Mouse (Mus musculus) kidney, embryonic 14.5 days (tissue): ENCODE data around the gene Esp23. TPM values are rescaled to one million over a fixed set of nuclear protein-coding genes. Genes with fewer than 3 reads are reported as not detected.
"Not testable (repeated sequence)": the region's sequence is repeated elsewhere in the genome, so short reads cannot be mapped to it uniquely, and the experiment has no call there.

Experiments used
- ATAC-seq: fragments of 200-750 bp; cut with Nextera tagmentation; 2 replicates; pipeline ENCODE4 v1.8.0; 2017; ENCODE audit warnings: moderate number of reproducible peaks, mild to moderate bottlenecking, moderate TSS enrichment, moderate library complexity; ENCODE audit not compliant: low FRiP score, low TSS enrichment
- H3K27ac ChIP-seq: fragments of 300-500 bp; sonication (generic); 2 replicates; pipeline ENCODE4 v1.5.1; 2014; ENCODE audit warnings: low read depth, mild to moderate bottlenecking, low read length, moderate library complexity, mixed read lengths
- H3K27me3 ChIP-seq: fragments of 300-500 bp; sonication (generic); 2 replicates; pipeline ENCODE4 v1.6.1; 2014; ENCODE audit warnings: mild to moderate bottlenecking, low read length; ENCODE audit not compliant: control insufficient read depth, insufficient read depth
- H3K36me3 ChIP-seq: fragments of 300-500 bp; sonication (generic); 2 replicates; pipeline ENCODE4 v1.6.1; 2014; ENCODE audit warnings: low read length, mixed read lengths; ENCODE audit not compliant: control insufficient read depth, insufficient read depth
- H3K4me1 ChIP-seq: fragments of 300-500 bp; sonication (generic); 2 replicates; pipeline ENCODE4 v1.6.1; 2014; ENCODE audit warnings: low read length, mixed read lengths; ENCODE audit not compliant: control insufficient read depth, insufficient read depth
- H3K4me2 ChIP-seq: fragments of 300-500 bp; sonication (generic); replicated peaks from 2 replicates; pipeline ENCODE4 v1.6.1; 2014; ENCODE audit warnings: low read depth, mild to moderate bottlenecking, low read length
- H3K4me3 ChIP-seq: fragments of 300-500 bp; sonication (generic); 2 replicates; pipeline ENCODE4 v1.5.1; 2014; ENCODE audit warnings: mild to moderate bottlenecking, low read length
- H3K9ac ChIP-seq: fragments of 300-500 bp; sonication (generic); 2 replicates; pipeline ENCODE4 v1.6.1; 2014; ENCODE audit warnings: low read depth, mild to moderate bottlenecking, low read length, moderate library complexity
- H3K9me3 ChIP-seq: fragments of 300-500 bp; sonication (generic); 2 replicates; pipeline ENCODE4 v1.6.1; 2016; ENCODE audit warnings: low read length; ENCODE audit not compliant: control insufficient read depth
- WGBS: fragments of 180-500 bp; shearing (Covaris S2); extraction: QIAGEN DNeasy Blood & Tissue Kit; methylation state at CpG from one replicate; pipeline ENCODE4 v1.1.7; 2014; 5-methylcytosine and 5-hydroxymethylcytosine counted together
- polyA plus RNA-seq: library from polyadenylated mRNA; unstranded; fragments of >200 nt; fragmentation: Nextera tagmentation; extraction: Ambion mirVana; gene quantifications from 2 replicates; pipeline ENCODE4 v1.2.1, GENCODE M21; 2014

The Esp23 gene
- polyA plus RNA-seq: not detected in 2 replicates

DNA sequence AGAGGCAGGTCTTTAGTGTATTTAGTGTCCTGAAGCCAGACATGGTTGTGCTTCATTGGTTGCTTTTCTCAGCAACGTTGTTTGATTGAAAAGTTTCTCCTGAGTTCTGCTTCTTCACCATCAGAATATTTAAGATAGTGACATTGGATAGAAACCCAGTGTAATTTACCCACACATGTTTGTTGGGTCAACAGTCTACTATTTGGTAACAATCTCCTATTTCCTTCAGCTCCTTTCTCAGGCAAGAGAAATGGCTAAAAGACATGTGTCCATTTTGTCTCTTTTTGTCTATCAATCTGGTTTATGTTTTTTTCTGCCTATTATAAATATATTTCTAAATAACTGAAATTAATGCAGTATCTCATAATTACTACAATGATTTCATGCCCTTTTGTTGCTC, at the start of gene Esp23:
Gene Esp23 (minus strand): TSS at position 101 of the 400 bp plus-strand sequence.
- H3K27ac ChIP-seq: no peak within 1 kb of the TSS
- H3K27me3 ChIP-seq: no peaks in the 10 kb centered on the region
- H3K9me3 ChIP-seq: no peaks in the 10 kb centered on the region; the same call in 1 of the 2 replicates
- H3K4me3 ChIP-seq: no peak within 1 kb of the TSS
- 58% methylated on average over 1 of the region's 1 CpGs for WGBS
- H3K9ac ChIP-seq: no peak within 1 kb of the TSS
- H3K4me1 ChIP-seq: no peaks in the 10 kb centered on the region
- no peak for ATAC-seq
- H3K4me2 ChIP-seq: no peak within 1 kb of the TSS
- no peaks in the 10 kb centered on the region for H3K36me3 ChIP-seq

DNA sequence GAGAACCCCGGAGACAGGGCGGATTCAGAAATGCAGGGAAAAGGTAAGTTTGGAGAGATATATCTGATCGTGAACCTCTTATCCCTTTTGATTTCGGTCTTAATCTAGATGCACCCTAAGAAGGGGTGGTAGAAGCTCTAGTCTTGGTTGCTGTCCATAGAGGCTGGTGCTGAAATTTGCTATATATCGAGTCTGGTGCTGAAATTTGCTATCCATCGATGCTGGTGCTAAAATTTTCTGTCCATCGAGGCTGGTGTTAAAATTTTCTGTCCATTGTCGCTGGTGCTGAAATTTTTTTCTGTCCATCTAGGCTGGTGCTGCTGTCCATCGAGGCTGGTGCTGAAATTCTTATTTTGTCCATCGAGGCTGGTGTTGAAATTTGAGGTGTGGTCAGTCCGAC, 30.3 kb upstream of the Esp23 start:
- not testable (repeated sequence) for H3K4me3 ChIP-seq, H3K27ac ChIP-seq, H3K4me1 ChIP-seq, H3K9ac ChIP-seq, H3K27me3 ChIP-seq, H3K36me3 ChIP-seq, H3K4me2 ChIP-seq, ATAC-seq
- H3K9me3 ChIP-seq: peaks cover 12% of the 10 kb centered on the region; the same call in 1 of the 2 replicates
- whole genome bisulfite sequencing: 71% methylated on average over 11 of the region's 11 CpGs

DNA sequence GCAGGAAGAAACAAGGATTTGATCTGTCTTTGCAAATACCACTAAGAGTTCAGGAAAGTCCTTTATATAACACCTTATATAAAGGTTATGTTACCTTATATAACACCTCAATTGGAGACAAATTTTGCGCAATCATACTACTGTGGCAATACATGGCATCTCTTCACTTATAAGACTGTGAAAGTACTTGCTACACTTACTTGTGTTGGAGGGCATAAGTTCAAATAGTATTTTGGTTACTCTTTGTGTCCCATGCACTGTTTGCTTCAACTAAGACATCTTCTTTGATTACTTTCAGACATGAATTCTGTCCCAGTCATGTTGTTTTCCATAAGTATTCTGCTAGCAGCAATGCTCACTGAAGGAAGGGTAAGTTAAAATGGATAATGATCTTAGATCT, 18.2 kb upstream of the Esp23 start, which contains the start of gene Esp22:
Gene Esp22 (plus strand): TSS at position 301 of the 400 bp plus-strand sequence.
- H3K4me3 ChIP-seq: no peak within 1 kb of the TSS
- peaks cover 3% of the 10 kb centered on the region; the same call in 1 of the 2 replicates for H3K9me3 ChIP-seq
- no peaks in the 10 kb centered on the region for H3K36me3 ChIP-seq
- H3K27me3 ChIP-seq: no peaks in the 10 kb centered on the region
- no peak within 1 kb of the TSS for H3K27ac ChIP-seq
- 97% methylated on average over 1 of the region's 1 CpGs for WGBS
- no peaks in the 10 kb centered on the region for H3K4me1 ChIP-seq
- H3K4me2 ChIP-seq: no peak within 1 kb of the TSS
- no peak within 1 kb of the TSS for H3K9ac ChIP-seq
- no peak for ATAC-seq

DNA sequence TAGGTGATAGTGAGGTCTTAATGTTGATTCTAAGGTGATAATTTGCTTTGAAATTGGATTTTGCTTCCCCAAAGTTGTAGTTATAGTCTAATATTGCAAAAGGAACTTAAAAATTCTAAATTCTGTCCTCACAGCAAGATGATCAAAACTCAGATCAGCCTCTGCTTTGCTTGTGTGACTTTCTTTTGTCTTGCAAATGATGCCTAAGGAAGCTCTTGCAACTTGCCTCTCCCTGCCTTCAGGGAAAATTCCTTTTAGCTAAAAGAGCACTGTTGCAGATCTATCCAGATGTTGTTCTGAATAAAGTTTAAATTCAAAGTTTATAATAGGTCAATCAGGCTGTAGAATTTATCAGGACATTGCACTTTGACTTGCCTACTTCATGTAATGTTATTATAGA, 13.2 kb downstream of the Esp23 start:
- H3K9me3 ChIP-seq: peaks cover 15% of the 10 kb centered on the region
- no peak overlapping the region for H3K27ac ChIP-seq
- ATAC-seq: no peak
- H3K4me3 ChIP-seq: no peak overlapping the region
- H3K9ac ChIP-seq: no peak overlapping the region
- no peaks in the 10 kb centered on the region for H3K27me3 ChIP-seq
- H3K4me1 ChIP-seq: no peaks in the 10 kb centered on the region
- no peaks in the 10 kb centered on the region for H3K36me3 ChIP-seq
- no peak overlapping the region for H3K4me2 ChIP-seq

DNA sequence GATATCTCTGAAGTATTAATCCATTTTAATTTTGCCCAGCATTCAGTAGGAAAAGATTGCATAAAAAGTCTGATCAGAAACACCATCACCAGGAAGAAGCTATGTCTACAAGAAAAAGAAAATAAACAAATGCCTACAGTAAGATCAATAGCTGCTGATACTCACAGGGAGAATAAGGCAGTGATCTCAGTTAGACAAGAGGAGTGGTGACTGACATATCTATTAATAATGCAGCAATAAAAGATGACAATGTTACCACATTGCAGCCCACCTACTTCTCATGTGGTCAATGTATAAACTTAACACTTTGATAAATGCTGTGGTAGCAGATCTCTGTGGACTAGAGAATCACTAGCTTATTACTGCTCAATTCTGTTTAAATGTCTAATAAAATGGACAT, 33.6 kb downstream of the Esp23 start, which contains the start of gene Gm21903:
Gene Gm21903 (minus strand): TSS at position 101 of the 400 bp plus-strand sequence.
- Histone ChIP-seq H3K9me3 (peaks cover 3% of the 10 kb centered on the region; the same call in 1 of the 2 replicates), H3K27ac (no peak within 1 kb of the TSS), H3K4me1 (no peaks in the 10 kb centered on the region), H3K4me3 (no peak within 1 kb of the TSS), H3K27me3 (no peaks in the 10 kb centered on the region), H3K9ac (no peak within 1 kb of the TSS), H3K4me2 (no peak within 1 kb of the TSS), H3K36me3 (no peaks in the 10 kb centered on the region)
- no peak for ATAC-seq

DNA sequence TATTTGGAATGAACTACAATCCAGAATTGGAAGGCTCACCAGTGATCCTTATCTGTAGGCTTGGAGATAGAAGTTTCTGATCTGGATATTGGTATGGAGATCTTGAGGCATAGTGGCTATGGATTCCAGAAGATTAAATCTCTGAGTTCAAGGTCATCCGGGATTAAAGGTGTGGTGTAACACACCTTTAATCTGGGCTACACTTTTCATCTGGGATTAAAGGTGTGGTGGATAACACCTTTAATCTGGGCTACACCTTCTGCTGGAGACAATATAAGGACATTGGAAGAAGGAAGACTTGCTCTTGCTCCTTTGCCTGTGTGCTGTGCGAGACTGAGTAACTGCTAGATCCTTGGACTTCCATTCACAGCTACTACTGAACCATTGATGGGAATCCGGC, 40.4 kb downstream of the Esp23 start, which contains the start of gene Esp24:
Gene Esp24 (plus strand): TSS at position 301 of the 400 bp plus-strand sequence.
- not testable (repeated sequence) for ATAC-seq, H3K27me3 ChIP-seq
- WGBS: 87% methylated on average over 3 of the region's 3 CpGs

More for the DNA sequence above, 40.4 kb downstream of the Esp23 start, which contains the start of gene Esp24:
- H3K27ac ChIP-seq, H3K9ac ChIP-seq, H3K9me3 ChIP-seq, H3K4me2 ChIP-seq, H3K36me3 ChIP-seq, H3K4me1 ChIP-seq, H3K4me3 ChIP-seq: not testable (repeated sequence)

Other genes starting within 250 kb of the Esp23 start
- not detected in 2 replicates for gene Esp24, start 40.3 kb downstream of the Esp23 start, polyA plus RNA-seq
- not detected in 2 replicates for gene Gm21903, start 33.7 kb downstream of the Esp23 start, polyA plus RNA-seq
- gene Esp22, start 18.3 kb upstream of the Esp23 start, polyA plus RNA-seq: not detected in 2 replicates